Mouse (Mus musculus) monocyte, adult 59 days (primary cell): ENCODE measurements around the gene G6pd2. TPM values are rescaled to one million over a fixed set of nuclear protein-coding genes. Genes with fewer than 3 reads are reported as not detected.

Experiments used
- total RNA-seq, 2 experiments: library from RNA; stranded (reverse); gene quantifications; one replicate each; pipeline ENCODE4 v1.2.4; 2023

The G6pd2 gene
- not detected for total RNA-seq

DNA sequence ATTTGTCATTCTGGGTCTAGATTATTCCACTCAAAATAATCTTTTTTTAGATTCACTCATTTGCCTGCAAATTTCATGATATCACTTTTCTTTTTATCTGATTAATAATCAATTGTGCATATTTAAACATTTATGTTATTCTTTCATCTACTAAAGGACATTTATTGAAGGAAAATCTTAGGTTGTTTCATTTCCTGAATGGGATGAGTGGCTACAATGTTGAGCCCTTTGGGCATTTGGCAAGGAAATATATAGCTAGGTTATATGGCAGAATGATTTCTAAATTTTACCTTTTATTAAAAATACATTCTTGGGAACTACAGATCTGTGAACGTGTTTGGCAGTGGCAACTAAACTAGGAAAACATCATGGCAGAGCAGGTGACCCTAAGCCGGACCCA lies at the start of gene G6pd2:
TSS of gene G6pd2 (plus strand) at position 301 of the 400 bp plus-strand sequence.

